Mouse (Mus musculus) olfactory bulb, adult 2 months (tissue): ENCODE data around the gene Vps35l.

Experiments
- CTCF ChIP-seq: fragments of 200-500 bp; IDR thresholded peaks from 2 replicates; pipeline ENCODE4 v1.5.1; 2012; ENCODE audit warnings: low read depth, mild to moderate bottlenecking, low read length, moderate library complexity; ENCODE audit not compliant: insufficient read depth
- POLR2A ChIP-seq: fragments of 200-500 bp; IDR thresholded peaks from 2 replicates; pipeline ENCODE4 v1.6.1; 2012; ENCODE audit warnings: mild to moderate bottlenecking, low read depth, low read length, moderate library complexity; ENCODE audit not compliant: insufficient read depth

DNA sequence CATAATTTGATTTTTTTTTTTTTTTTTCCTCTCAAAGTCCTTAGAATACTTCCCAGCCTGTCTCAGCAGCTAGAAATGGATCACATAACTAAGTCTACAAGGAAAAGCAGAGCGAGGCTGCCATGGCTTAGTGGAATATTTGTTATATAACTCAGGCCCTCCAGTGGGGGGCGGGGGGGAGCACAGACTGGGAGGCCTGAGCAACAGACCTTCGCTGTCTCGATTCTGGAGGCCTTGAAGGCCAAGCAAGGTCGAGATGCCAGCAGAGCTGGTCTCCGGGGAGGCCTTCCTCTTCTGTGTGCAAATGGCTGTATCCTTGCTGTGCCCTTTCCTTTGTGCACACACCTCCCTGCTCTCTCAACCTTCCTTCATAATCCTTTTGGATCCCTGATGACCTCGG is 48.5 kb downstream of the Vps35l start:
- no peak for TF ChIP-seq POLR2A
- no peak for TF ChIP-seq CTCF
